Mouse (Mus musculus) kidney, postnatal 0 days (tissue): ENCODE data around the gene Ramp2. TPM values are rescaled to one million over a fixed set of nuclear protein-coding genes. Genes with fewer than 3 reads are reported as not detected.

Experiments used
- ATAC-seq: fragments of 200-750 bp; cut with Nextera tagmentation; replicated peaks from 2 replicates; pipeline ENCODE4 v1.8.0; 2017; ENCODE audit warnings: low read depth, moderate number of reproducible peaks, moderate TSS enrichment, moderate library complexity; ENCODE audit not compliant: low FRiP score
- DNase-seq: peaks from one replicate; pipeline ENCODE4 v3.0.0-alpha.2; 2016; ENCODE audit warnings: low spot score
- H3K27ac ChIP-seq: fragments of 300-500 bp; sonication (generic); 2 replicates; pipeline ENCODE4 v1.5.1; 2014; ENCODE audit warnings: mild to moderate bottlenecking
- H3K27me3 ChIP-seq: fragments of 300-500 bp; sonication (generic); 2 replicates; pipeline ENCODE4 v1.6.1; 2014; ENCODE audit warnings: low read length, mixed read lengths; ENCODE audit not compliant: insufficient read depth
- H3K36me3 ChIP-seq: fragments of 300-500 bp; sonication (generic); 2 replicates; pipeline ENCODE4 v1.6.1; 2014; ENCODE audit warnings: low read length, mixed read lengths; ENCODE audit not compliant: insufficient read depth
- H3K4me1 ChIP-seq: fragments of 300-500 bp; sonication (generic); replicated peaks from 2 replicates; pipeline ENCODE4 v1.6.1; 2014; ENCODE audit warnings: antibody characterized with exemption, low read length, mixed read lengths; ENCODE audit not compliant: insufficient read depth
- H3K4me2 ChIP-seq: fragments of 300-500 bp; sonication (generic); 2 replicates; pipeline ENCODE4 v1.6.1; 2014; ENCODE audit warnings: mild to moderate bottlenecking, low read length, moderate library complexity, mixed read lengths
- H3K4me3 ChIP-seq: fragments of 300-500 bp; sonication (generic); replicated peaks from 2 replicates; pipeline ENCODE4 v1.5.1; 2014; ENCODE audit warnings: low read depth, low read length
- H3K9ac ChIP-seq: fragments of 300-500 bp; sonication (generic); 2 replicates; pipeline ENCODE4 v1.6.1; 2014; ENCODE audit warnings: low read depth, low read length
- H3K9me3 ChIP-seq: fragments of 300-500 bp; sonication (generic); replicated peaks from 2 replicates; pipeline ENCODE4 v1.6.1; 2016; ENCODE audit warnings: low read length, inconsistent platforms, mixed read lengths
- CTCF ChIP-seq: IDR thresholded peaks from 2 replicates; pipeline ENCODE4 v1.5.1; 2016; ENCODE audit warnings: antibody characterized with exemption, low read depth, mild to moderate bottlenecking, moderate library complexity
- WGBS: fragments of 180-500 bp; shearing (Covaris S2); extraction: QIAGEN DNeasy Blood & Tissue Kit; methylation state at CpG from one replicate; pipeline ENCODE4 v1.1.7; 2014; 5-methylcytosine and 5-hydroxymethylcytosine counted together
- polyA plus RNA-seq: library from polyadenylated mRNA; unstranded; fragments of >200 nt; fragmentation: Nextera tagmentation; extraction: Ambion mirVana; gene quantifications from 2 replicates; pipeline ENCODE4 v1.2.1, GENCODE M21; 2015

The Ramp2 gene
- polyA plus RNA-seq, result 242 and 247 TPM in 2 replicates

GRCm38 (mm10) chr11:101245855-101246701 lies at the start of gene Ramp2:
Gene Ramp2, plus strand, starts transcription at chr11:101246028.
- Histone ChIP-seq H3K27me3 (no peaks in the 10 kb centered on the region), H3K27ac (peak within 1 kb of the TSS; percentile 87), H3K9ac (peak within 1 kb of the TSS; percentile 71), H3K4me1 (peaks cover 16% of the 10 kb centered on the region; the same call in 1 of the 2 replicates), H3K9me3 (no peaks in the 10 kb centered on the region), H3K4me3 (peak within 1 kb of the TSS; percentile 58), H3K36me3 (no peaks in the 10 kb centered on the region), H3K4me2 (peak within 1 kb of the TSS; percentile 74)
- ATAC-seq (peak; percentile 67), DNase-seq (peak; percentile 73)
- TF ChIP-seq CTCF, result peak; percentile 5; the same call in 1 of the 2 replicates
- 1% methylated on average over 61 of the region's 63 CpGs for WGBS

DNA sequence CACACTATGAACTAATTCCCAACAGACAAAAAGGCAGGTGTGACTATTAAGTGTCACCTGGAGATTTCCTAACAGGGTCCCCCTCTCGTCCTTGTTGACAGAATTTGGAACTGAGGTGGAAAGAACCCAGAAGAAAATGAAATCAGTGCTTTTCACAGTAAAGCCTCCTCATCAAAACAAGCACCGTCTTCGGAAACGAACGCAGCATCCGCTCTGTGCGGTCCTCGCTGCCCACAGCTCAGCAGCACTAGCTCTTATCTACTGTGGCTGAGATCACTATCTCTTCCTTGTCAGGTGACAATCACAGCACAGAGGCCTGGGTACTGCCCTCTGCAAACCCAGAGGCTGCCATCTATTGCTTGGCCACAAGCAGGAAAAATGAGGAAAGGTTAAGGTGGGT lies 49.7 kb upstream of the Ramp2 start:
- WGBS, result 88% methylated on average over 8 of the region's 8 CpGs
- Histone ChIP-seq H3K4me3 (no peak overlapping the region), H3K36me3 (peaks cover 71% of the 10 kb centered on the region), H3K9ac (no peak overlapping the region), H3K27me3 (no peaks in the 10 kb centered on the region), H3K27ac (no peak overlapping the region), H3K9me3 (no peaks in the 10 kb centered on the region), H3K4me2 (no peak overlapping the region), H3K4me1 (0 out of 2 replicates have a peak, but pooled peaks cover 4% of the 10 kb centered on the region)
- no peak for ATAC-seq
- no peak for DNase-seq
- TF ChIP-seq CTCF, result no peak

DNA sequence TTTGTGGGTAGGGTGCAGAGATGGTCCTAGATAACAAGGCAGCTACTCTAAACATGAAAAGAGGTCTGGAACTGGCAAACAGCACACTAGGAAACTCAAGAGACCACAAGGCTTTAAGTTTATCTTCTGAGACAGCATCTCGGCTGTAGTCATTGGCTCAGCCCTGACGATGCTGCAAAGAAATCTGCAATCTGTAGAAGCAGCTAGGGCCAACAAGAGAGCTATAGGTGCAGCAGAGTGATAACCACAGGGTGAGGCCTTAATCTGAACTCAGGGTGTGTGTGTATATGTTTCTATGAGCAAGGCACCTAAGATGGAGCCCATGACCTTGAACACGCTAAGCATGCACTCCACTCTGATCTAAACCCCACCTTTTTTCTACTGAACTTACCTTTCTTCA lies 46.3 kb upstream of the Ramp2 start:
- H3K4me1 ChIP-seq, result no peaks in the 10 kb centered on the region
- no peak overlapping the region for H3K9ac ChIP-seq
- no peak overlapping the region for H3K27ac ChIP-seq
- ATAC-seq (no peak), DNase-seq (no peak)
- no peak overlapping the region for H3K4me3 ChIP-seq
- no peaks in the 10 kb centered on the region for H3K9me3 ChIP-seq
- no peak for TF ChIP-seq CTCF
- H3K36me3 ChIP-seq, result peaks cover 77% of the 10 kb centered on the region
- no peaks in the 10 kb centered on the region for H3K27me3 ChIP-seq
- H3K4me2 ChIP-seq, result no peak overlapping the region
- 96% methylated on average over 3 of the region's 3 CpGs for WGBS

- Histone ChIP-seq H3K27me3 (no peaks in the 10 kb centered on the region), H3K36me3 (peaks cover 74% of the 10 kb centered on the region), H3K9ac (no peak overlapping the region), H3K9me3 (no peaks in the 10 kb centered on the region), H3K4me2 (no peak overlapping the region), H3K4me3 (no peak overlapping the region), H3K4me1 (no peaks in the 10 kb centered on the region), H3K27ac (no peak overlapping the region)
- peak; percentile 85 for TF ChIP-seq CTCF
- WGBS, result 13% methylated on average over 7 of the region's 7 CpGs
- peak; percentile 86 for DNase-seq
- ATAC-seq, result no peak
These were observed 44.8 kb upstream of the Ramp2 start for GRCm38 (mm10) chr11:101200986-101201385.

- H3K4me2 ChIP-seq, result no peak overlapping the region
- H3K9me3 ChIP-seq, result no peaks in the 10 kb centered on the region
- 0 out of 2 replicates have a peak overlapping the region, but pooled peaks have one; percentile 31 for H3K27ac ChIP-seq
- no peaks in the 10 kb centered on the region for H3K27me3 ChIP-seq
- 0 out of 2 replicates have a peak, but pooled peaks have one; percentile 49 for ATAC-seq
- no peaks in the 10 kb centered on the region for H3K4me1 ChIP-seq
- no peak overlapping the region for H3K4me3 ChIP-seq
- H3K36me3 ChIP-seq, result peaks cover 52% of the 10 kb centered on the region
- H3K9ac ChIP-seq, result no peak overlapping the region
- WGBS, result 33% methylated on average over 3 of the region's 3 CpGs
- TF ChIP-seq CTCF, result peak; percentile 88
- peak; percentile 93 for DNase-seq
These were observed 33.9 kb upstream of the Ramp2 start for GRCm38 (mm10) chr11:101211970-101212369.

- Histone ChIP-seq H3K27ac (no peak overlapping the region), H3K9ac (no peak overlapping the region), H3K9me3 (no peaks in the 10 kb centered on the region), H3K27me3 (no peaks in the 10 kb centered on the region), H3K36me3 (peaks cover 33% of the 10 kb centered on the region), H3K4me3 (no peak overlapping the region), H3K4me1 (peaks cover 6% of the 10 kb centered on the region; the same call in 1 of the 2 replicates), H3K4me2 (no peak overlapping the region)
- WGBS, result 84% methylated on average over 5 of the region's 5 CpGs
- DNase-seq (no peak), ATAC-seq (no peak)
- no peak for TF ChIP-seq CTCF
These were observed 28.9 kb upstream of the Ramp2 start for GRCm38 (mm10) chr11:101216936-101217335.
